Mouse (Mus musculus): ENCODE measurements at regions not wholly inside any gene's neighbourhood (a gene's known extent, or its start where the extent isn't known, plus 50 kb on each side); places are given as distances from the start of the nearest gene placed in this dataset.
A peak's percentile ranks its signal among the peaks of the same experiment; 100 is the strongest.

- no peak for DNase-seq
These were observed 272.2 kb downstream of the Slc30a10 start for GRCm38 (mm10) chr1:185726811-185727210.

DNA sequence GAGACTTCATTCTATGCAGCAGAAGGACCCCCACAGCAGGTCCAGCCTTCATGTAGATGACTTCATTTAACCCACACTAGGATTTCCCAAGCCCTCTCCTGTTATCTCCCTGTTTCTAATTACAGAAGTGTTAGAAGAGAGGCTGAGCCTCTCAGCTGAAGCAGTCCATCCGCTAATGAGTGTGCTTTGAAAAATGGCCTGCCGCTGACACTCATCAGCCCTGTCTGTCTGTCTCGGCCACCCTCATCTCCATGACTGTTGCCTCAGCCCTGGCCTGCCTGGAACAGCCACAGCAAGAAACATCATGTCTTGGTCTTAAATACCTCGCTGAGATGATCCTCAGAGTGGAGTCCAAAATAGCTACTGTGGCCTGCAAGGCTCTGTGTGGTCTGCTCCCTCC, 273.1 kb downstream of the Slc30a10 start:
- DNase-seq: no peak

- no peak for DNase-seq
These were observed 273.8 kb downstream of the Slc30a10 start for GRCm38 (mm10) chr1:185728406-185728805.

DNA sequence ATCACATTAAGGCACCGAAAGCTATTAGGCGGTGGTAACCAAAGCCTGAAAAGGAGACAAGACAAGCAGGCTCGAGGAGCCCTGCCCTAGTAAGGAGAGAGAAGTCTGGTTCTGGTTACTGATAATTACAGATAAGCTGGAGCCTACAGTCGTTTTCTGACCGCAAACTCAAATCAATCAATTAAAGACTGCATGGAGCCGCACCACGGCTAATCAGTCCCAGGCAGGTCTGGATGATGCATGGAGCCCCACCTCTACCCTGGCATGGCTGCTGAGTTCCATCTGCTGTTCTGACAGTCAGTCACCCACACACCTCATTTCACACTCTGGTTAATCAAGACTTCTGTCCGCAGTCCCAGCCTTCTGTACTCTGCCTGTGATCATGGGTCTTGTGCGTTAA, 276.4 kb downstream of the Slc30a10 start:
- DNase-seq: no peak

DNA sequence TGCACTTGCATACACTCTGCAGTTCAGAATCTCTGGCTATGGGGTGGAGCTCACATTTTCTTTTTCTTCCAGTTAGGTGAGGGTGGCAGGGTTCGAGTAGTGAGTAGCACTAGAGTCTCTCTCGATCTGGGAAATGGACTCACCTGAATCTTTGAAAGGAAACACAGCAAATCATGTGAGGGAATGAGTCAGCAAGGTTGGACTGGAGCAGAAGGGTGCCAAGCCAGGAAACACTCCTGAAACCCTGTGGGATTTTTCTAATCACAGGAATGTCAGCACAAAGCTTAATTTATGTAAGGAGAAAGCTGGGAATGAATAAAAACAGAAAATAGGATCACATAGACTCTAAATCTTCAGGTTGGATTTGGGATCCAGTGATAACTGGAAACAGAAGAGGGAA, 282.1 kb downstream of the Slc30a10 start:
- DNase-seq: no peak

- DNase-seq: no peak
These were observed 286.6 kb downstream of the Slc30a10 start for GRCm38 (mm10) chr1:185741034-185741890.

GRCm38 (mm10) chr1:185749251-185749650, 294.6 kb downstream of the Slc30a10 start:
- no peak for DNase-seq

DNA sequence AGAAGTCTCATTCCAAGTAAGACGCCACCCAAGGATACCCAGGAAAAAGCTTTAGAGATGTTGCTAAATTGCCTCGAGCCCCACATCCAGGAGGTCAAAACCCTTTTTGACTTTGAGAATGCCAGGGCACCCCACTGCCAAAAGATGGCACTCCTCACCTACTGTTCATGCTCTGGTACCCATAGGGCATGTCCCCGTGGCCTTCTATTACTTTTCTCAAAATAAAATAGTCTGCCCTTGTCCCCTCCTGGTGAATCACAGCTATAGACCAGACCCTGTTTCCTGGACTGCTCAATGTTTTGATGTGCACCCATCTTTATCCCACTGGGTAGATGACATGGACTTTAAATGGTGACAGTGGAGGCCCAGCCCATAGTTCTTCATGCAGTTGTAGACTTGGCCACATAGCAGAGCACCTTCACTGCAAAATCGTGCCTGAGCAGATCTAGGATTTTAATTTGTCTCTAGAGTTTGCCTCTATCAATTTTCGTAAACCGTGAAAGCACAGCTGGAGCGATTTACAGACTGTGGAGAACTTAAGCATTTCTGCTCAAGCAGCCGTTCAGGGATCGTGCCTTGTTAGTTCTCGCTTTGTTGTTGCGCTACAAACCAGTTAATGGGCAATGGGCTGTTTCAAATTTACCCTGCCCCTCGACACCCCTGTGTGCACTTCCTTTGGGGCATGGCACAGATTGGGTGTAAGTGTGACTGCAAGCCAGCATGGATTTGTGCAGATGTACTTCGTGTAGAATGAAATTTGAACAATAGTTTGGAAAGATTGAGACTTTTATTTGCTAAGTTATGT, 300.0 kb downstream of the Slc30a10 start:
- no peak for DNase-seq

GRCm38 (mm10) chr1:185757376-185757775, 302.7 kb downstream of the Slc30a10 start:
- no peak for DNase-seq

GRCm38 (mm10) chr1:185774202-185774601, 319.6 kb downstream of the Slc30a10 start:
- no peak for DNase-seq

GRCm38 (mm10) chr1:185779604-185780003, 325.0 kb downstream of the Slc30a10 start:
- DNase-seq: no peak

DNA sequence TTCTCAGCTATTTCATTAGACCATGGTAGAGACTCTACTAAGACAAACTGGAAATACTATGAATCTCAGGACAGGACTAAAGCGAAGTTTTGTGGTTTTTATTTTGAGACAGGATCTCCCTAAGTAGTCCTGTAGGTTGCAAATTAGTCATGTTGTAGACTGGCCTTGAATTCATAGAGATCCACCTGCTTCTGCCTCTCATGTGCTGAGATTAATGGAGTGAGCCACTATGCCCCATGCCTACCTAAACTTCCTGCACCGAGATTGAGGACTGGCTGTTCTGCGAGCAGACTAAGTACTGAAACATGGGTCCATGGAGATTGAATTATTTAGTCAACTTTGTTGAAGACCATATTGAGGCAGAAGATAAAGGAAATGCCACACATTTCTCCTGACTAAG, 315.0 kb downstream of the Lyplal1 start:
- DNase-seq: no peak

GRCm38 (mm10) chr1:185814901-185815300, 302.2 kb downstream of the Lyplal1 start:
- peak in 1 of 2 experiments; percentile 3 for DNase-seq

DNA sequence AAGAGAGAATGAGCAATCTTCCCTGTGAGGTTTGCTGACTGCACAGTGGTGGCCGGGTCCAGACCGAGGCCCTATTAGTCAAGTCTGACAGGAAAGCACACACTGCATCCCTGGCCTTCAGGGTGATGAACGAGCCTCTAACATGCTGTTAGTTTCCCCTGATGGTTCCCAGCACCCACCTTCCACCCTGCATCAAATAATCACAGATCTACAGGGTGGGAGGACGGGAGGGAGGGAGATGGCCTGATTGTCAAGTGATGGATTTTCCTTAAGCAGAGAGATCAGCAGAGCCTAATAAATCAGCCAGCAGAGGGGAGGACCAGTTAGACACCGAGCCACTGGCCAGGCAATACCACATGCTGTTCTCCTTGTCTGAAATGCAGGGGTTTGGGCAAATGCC, 298.1 kb downstream of the Lyplal1 start:
- no peak for DNase-seq

DNA sequence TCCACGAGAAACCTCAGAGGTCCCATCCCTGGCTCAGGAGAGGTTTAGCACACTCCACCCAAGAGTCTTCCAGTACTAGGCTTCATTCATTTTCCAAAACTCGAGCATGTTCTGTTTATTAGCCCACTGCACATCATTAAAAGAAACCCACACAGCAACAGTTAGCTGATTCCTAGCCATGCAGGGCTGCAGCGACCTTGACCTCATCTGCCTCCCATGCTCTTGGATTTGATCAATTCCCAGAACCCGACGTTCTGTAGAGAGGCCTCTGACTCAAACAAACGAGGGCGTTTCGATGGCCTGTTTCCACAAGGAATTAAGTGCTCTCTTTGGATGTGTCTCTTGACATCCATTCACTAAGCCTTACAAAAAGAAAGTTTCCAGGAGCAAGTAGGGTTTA, 294.9 kb downstream of the Lyplal1 start:
- no peak for DNase-seq

GRCm38 (mm10) chr1:185823226-185823625, 293.9 kb downstream of the Lyplal1 start:
- DNase-seq: no peak

GRCm38 (mm10) chr1:185823956-185824355, 293.2 kb downstream of the Lyplal1 start:
- DNase-seq: no peak

GRCm38 (mm10) chr1:185827986-185828385, 289.1 kb downstream of the Lyplal1 start:
- DNase-seq: no peak

DNA sequence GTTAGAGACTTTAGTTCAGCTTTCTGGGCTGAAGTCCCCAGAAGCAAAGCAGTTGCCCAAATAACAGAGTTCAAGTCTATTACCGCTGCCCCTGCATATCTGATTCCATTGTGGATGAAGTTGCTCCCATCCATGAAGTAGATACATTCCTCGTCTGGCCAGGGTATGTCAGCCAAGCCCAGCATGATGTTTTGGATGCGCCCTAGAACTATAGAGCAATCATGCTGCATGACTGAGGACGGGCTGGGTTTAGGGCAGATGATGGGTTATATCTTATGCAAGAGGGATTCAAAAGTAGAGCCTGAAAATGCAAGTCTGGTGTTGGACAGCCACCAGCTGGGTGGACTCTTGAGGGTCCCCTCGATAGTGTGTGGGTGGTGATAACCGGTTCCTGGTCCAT, 288.6 kb downstream of the Lyplal1 start:
- DNase-seq: no peak

- DNase-seq: no peak
These were observed 285.1 kb downstream of the Lyplal1 start for GRCm38 (mm10) chr1:185832059-185832458.

DNA sequence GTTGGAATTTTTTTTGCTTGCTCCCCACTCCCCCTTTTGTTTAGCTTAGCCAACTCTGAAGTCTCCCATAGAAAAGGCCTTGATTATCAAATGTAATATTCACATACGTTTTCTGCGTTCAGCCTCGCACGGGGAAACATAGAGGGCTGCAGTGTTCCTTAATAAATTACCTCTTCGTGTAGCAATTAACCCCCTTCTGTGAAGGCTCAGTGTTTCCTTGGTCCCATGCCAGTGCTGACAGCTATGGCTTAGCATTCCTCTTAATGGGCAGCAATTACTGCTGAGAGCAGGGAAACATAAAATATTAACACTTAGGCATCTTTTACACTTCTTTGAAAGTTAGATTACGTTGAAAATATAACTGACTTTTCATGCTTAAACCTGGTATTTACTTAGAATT, 282.9 kb downstream of the Lyplal1 start:
- no peak for DNase-seq

- DNase-seq: no peak
These were observed 280.4 kb downstream of the Lyplal1 start for GRCm38 (mm10) chr1:185836632-185837281.

DNA sequence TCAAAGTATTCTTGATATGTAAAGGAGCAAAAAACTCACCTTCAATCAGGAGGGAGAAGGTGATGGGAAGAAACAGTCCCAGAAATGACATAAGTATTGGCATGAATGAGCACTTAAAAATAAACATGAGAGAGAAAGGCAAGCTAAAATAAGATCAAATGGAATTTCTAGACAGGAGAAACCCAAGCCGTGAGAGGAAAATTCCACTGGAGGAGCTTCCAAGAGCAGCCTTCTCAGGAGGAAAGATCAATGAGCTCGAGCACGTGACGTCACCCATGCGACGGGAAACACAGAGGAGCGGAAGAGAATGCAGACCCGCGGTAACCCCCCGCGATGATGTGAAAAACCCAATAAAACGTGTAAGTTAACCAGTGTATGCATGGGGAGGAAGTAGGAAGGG, 274.6 kb downstream of the Lyplal1 start:
- no peak for DNase-seq

DNA sequence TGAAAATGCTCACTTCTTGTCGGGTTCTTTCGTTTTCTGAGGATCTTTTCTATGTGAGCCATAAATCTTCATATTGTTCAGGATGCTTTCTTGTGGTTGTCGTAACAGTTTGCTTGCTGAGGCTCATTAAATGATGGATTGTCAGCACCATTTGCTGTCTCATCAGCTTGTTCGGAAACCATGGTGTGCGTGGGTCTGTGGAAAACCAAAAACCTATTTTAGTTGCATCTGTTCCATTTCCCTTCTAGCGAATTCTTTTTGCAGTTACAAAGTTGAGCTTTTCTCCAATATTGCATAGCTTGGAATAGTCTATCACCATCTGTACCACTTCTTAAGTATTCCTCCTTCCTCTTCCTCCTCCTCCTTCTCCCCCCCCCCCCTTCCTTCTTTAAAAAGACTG, 269.9 kb downstream of the Lyplal1 start:
- DNase-seq: no peak

Data from cerebellum, postnatal 25 days (tissue).